Mouse (Mus musculus) right cerebral cortex, adult 2 months (tissue): Measurements from ENCODE around the gene Ptpra.

ENCODE experiments used
- DNase-seq, 2 experiments: peaks; one replicate each; pipeline ENCODE4 v3.0.0; 2021 to 2022; ENCODE audit warnings: low spot score in 2 of 2

The Ptpra gene

DNA sequence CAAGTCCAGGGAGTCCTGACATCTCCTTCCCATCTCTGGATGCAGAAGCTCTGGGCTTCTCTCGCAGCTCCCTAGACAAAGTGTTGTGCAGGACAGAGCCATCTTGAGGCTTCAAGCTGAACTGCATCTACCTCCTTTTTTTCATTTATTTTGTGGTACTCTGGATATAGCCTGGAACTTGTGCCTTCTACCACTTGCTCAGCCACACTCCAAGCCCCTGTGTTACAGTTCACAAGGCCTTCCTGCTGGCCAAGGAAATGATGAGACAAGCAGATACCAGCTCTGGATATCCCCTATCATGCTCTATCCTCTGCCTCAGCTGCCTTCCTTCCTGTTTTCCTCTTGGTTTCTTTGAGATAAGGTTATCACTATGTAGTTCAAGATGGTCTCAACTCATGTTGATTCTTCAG, 147.5 kb downstream of the Ptpra start:
- peak; percentile 50 to 52 for DNase-seq

- DNase-seq = no peak
These were observed 148.3 kb downstream of the Ptpra start for GRCm38 (mm10) chr2:130598399-130598798.

DNA sequence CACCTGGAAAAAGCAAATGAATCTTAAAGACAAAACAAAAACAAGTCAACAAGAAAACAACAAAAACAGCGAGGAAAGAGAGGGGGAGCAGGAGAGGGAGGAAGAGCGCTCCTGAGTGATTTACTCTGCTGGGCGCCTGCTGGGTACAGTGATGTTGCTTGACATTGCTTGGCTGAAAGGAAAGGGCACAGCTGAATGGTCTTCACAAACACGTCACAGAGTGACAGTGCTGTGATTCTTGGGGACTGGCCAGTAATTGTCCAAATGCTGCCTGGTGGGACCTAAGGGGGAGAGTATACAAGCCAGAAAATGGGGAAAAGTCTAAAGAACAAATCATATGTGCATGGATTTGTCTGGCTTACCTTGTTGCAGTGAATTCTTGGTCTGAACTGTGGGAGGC, 152.1 kb downstream of the Ptpra start:
- DNase-seq = no peak
